Mouse (Mus musculus) ES-Bruce4 (cell line): ENCODE data around the gene Pcf11. TPM values are rescaled to one million over a fixed set of nuclear protein-coding genes. Genes with fewer than 3 reads are reported as not detected.

Experiments
- H3K27ac ChIP-seq: 2 replicates; pipeline ENCODE4 v1.5.1; 2012; ENCODE audit warnings: low read length, inconsistent platforms; ENCODE audit not compliant: insufficient read depth
- H3K27me3 ChIP-seq: 2 replicates; pipeline ENCODE4 v1.6.1; 2012; ENCODE audit warnings: mild to moderate bottlenecking, low read length, inconsistent platforms; ENCODE audit not compliant: control insufficient read depth, poor library complexity, insufficient read depth, severe bottlenecking
- H3K36me3 ChIP-seq: 2 replicates; pipeline ENCODE4 v1.6.1; 2012; ENCODE audit warnings: inconsistent platforms, mild to moderate bottlenecking, low read length, moderate library complexity; ENCODE audit not compliant: control insufficient read depth, poor library complexity, insufficient read depth, severe bottlenecking
- H3K4me1 ChIP-seq: one replicate; pipeline ENCODE4 v1.8.1; 2011; ENCODE audit warnings: low read length; ENCODE audit not compliant: control insufficient read depth, insufficient read depth
- H3K4me3 ChIP-seq: 2 replicates; pipeline ENCODE4 v1.5.1; 2011; ENCODE audit warnings: low read depth, mild to moderate bottlenecking, low read length
- H3K9ac ChIP-seq: 2 replicates; pipeline ENCODE4 v1.6.1; 2012; ENCODE audit warnings: low read depth, mild to moderate bottlenecking, inconsistent platforms; ENCODE audit not compliant: poor library complexity, severe bottlenecking
- H3K9me3 ChIP-seq: replicated peaks from 2 replicates; pipeline ENCODE4 v1.6.1; 2012; ENCODE audit warnings: mild to moderate bottlenecking, low read length, inconsistent platforms; ENCODE audit not compliant: control insufficient read depth, poor library complexity, insufficient read depth, severe bottlenecking
- CTCF ChIP-seq: IDR thresholded peaks from one replicate; pipeline ENCODE4 v1.8.1; 2011; ENCODE audit warnings: low read depth, low read length
- EP300 ChIP-seq: IDR thresholded peaks from 2 replicates; pipeline ENCODE4 v1.6.1; 2011; ENCODE audit warnings: low read depth, low read length; ENCODE audit not compliant: insufficient read depth
- POLR2A ChIP-seq: IDR thresholded peaks from one replicate; pipeline ENCODE4 v1.8.1; 2011; ENCODE audit warnings: low read length; ENCODE audit not compliant: insufficient read depth
- polyA plus RNA-seq: library from polyadenylated mRNA; stranded (reverse); fragments of >200 nt; gene quantifications from 2 replicates; pipeline ENCODE4 v1.2.4, GENCODE M21; 2011; ENCODE audit warnings: low read depth; ENCODE audit not compliant: missing spikeins, insufficient read depth, insufficient read length

The Pcf11 gene
- polyA plus RNA-seq, 1 experiment, result 63.2 TPM

DNA sequence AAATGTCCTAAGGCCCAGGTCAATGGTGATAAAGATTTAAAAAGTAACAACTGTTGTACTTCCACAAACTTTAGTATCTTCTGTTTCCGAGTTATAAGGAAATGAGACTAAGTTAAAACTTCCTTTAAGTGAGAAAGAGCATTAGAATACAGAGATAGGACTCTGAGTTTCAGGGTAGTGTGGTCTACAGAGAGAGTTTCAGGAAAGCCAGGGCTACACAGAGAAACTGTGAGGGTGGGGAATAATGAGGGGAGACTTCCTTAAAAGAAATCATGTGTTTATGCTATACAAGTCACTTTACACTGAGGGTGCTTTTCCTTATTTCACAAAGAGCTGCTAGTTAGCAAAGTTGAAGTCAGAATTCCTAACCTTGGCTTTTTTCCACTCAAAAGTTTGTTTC, 16.4 kb downstream of the Pcf11 start:
- Histone ChIP-seq H3K27ac (no peak overlapping the region), H3K4me1 (no peaks in the 10 kb centered on the region), H3K36me3 (peaks cover 45% of the 10 kb centered on the region), H3K4me3 (no peak overlapping the region), H3K9ac (no peak overlapping the region), H3K9me3 (no peaks in the 10 kb centered on the region), H3K27me3 (no peaks in the 10 kb centered on the region)
- TF ChIP-seq EP300 (no peak), POLR2A (no peak), CTCF (no peak)

DNA sequence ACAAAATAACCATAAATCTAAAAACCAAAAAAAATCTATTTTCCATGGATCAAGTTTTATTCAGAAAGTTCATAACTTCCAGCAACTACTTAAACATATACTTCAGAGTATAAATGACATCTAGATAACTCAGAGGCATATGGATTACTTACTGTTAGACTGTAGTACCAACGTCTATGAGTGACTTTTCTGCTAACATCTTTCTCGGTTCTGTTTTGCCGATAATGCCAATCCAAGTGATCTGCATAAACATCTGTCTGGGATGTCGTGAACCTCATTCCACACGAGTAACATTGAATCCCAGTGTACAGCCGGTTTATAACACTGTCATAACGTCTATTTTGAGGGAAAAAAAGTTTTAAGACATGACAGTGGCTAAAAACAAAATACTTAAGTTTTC, 21.9 kb downstream of the Pcf11 start:
- TF ChIP-seq EP300 (no peak), CTCF (no peak), POLR2A (no peak)
- H3K4me3 ChIP-seq, result no peak overlapping the region
- no peaks in the 10 kb centered on the region for H3K4me1 ChIP-seq
- peaks cover 44% of the 10 kb centered on the region for H3K36me3 ChIP-seq
- no peaks in the 10 kb centered on the region for H3K9me3 ChIP-seq
- H3K9ac ChIP-seq, result no peak overlapping the region
- H3K27ac ChIP-seq, result no peak overlapping the region
- H3K27me3 ChIP-seq, result no peaks in the 10 kb centered on the region

DNA sequence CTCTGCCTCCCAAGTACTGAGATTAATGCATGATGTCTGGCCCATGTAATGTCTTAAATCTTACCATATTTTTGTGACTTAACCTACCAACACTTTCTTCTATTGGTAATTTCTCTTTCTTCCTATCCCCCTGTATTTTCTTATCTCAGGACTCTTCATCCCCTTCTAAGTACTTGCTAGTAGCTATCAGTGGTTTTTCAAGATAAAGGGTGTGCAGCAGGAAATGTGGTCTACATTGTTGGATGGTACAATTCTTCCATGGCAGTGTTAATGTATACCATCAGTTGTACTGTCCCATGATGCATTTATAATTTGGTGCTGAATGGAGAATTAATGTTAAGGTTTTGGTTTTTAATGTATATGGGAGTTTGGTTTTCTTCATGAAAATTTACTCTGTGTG, 27.4 kb downstream of the Pcf11 start:
- Histone ChIP-seq H3K4me1 (no peaks in the 10 kb centered on the region), H3K27me3 (no peaks in the 10 kb centered on the region), H3K9me3 (no peaks in the 10 kb centered on the region), H3K9ac (no peak overlapping the region), H3K27ac (no peak overlapping the region), H3K36me3 (peaks cover 34% of the 10 kb centered on the region), H3K4me3 (no peak overlapping the region)
- TF ChIP-seq EP300, result no peak
- TF ChIP-seq POLR2A, result no peak
- TF ChIP-seq CTCF, result no peak

DNA sequence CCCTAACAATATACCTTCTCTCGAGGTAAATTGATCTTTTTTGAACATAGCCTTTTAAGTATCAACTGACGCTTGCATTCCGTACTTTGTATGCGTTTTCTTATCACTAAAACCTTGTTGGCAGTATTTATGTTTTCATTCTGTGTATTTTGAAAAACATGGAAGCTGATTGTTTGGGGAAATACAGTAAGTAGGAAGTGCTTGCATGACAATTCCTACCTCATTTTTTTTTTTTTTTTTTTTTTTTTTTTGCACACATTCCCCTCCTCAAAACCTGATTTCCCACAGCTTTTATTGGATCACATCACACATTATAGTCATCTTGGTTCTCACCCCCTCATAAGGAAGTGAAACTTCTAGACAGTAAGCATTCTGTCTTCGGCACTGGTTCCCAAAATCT, 31.7 kb downstream of the Pcf11 start:
- H3K36me3 ChIP-seq, result peaks cover 12% of the 10 kb centered on the region
- no peak overlapping the region for H3K4me3 ChIP-seq
- H3K27ac ChIP-seq, result no peak overlapping the region
- peak overlapping the region; percentile 64; the same call in 1 of the 2 replicates for H3K9ac ChIP-seq
- peaks cover 2% of the 10 kb centered on the region for H3K4me1 ChIP-seq
- TF ChIP-seq EP300 (no peak), CTCF (no peak), POLR2A (no peak)
- no peaks in the 10 kb centered on the region for H3K27me3 ChIP-seq
- H3K9me3 ChIP-seq, result no peaks in the 10 kb centered on the region

DNA sequence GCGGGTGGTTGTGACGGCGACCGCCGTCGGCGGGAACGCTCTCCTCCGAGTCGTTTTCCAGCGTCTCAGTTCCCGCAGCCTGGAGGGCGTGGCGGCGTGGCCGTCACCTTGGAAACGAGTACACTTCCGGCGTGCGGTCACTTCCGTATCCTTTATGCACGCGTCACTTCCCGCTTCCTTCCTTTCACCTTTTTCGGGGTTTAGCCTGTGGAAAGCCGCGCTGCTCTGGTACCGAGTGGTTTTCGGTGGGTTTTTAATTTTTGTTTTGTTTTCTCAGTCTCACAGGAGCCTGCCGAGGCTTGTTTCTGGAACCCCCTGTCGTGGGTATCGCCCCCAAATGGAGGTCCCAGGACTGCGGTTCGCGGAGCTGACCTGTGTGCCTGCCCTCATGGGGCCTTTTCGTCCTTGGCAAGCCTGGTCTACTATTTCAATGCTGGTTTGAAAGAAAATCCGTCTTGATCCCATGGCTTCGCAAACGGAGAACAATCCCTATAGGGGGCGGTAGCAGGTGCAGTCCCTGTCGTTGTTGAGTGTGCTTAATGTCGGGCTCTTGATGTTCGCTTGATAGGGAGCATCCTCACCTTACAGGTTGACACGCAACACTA, 32.6 kb downstream of the Pcf11 start, which contains the start of gene Ankrd42:
Ankrd42 (minus strand) TSS at position 122 of the 605 bp plus-strand sequence.
- TF ChIP-seq POLR2A (peak; percentile 8), EP300 (no peak), CTCF (no peak)
- Histone ChIP-seq H3K9me3 (no peaks in the 10 kb centered on the region), H3K4me3 (peak within 1 kb of the TSS; percentile 85), H3K27me3 (no peaks in the 10 kb centered on the region), H3K9ac (peak within 1 kb of the TSS; percentile 64), H3K27ac (no peak within 1 kb of the TSS), H3K36me3 (peaks cover 12% of the 10 kb centered on the region), H3K4me1 (peaks cover 2% of the 10 kb centered on the region)

DNA sequence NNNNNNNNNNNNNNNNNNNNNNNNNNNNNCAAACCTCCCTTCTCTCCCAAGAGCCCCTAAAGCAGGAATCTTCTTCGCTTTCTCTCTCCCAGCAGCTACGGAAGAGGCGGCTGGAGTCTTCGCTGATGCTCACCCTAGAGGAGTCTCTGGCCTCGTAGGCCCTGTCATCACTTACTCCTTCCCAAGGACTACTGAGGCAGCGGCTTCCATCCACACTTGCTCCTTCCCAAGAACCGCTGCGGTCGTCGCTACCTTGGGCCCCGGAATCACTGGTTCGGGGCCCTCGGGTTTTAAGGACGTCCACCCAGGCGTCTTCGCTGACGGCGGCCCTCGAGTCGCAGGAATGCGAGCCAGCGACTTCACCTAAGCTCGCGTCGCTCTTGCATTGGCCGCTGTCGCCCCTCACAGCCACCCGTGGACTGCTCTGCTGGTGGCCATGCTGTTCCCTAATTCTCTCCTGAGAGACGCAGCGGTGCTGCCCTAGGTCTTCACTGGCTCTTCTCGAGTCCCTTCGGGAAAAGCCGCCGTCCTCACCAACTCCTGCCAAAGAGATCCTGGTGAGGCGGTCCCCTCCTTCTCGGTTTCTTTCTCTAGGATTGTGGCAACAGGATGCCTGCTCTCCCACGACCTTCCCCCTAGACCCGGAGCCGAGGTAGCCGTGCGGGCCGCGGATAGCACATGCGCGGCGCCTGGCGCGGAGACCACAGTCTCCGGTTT, 33.3 kb downstream of the Pcf11 start:
- no peaks in the 10 kb centered on the region for H3K9me3 ChIP-seq
- no peak overlapping the region for H3K27ac ChIP-seq
- no peaks in the 10 kb centered on the region for H3K27me3 ChIP-seq
- peaks cover 12% of the 10 kb centered on the region for H3K36me3 ChIP-seq
- H3K4me3 ChIP-seq, result peak overlapping the region; percentile 85
- peaks cover 2% of the 10 kb centered on the region for H3K4me1 ChIP-seq
- TF ChIP-seq CTCF, result no peak
- H3K9ac ChIP-seq, result peak overlapping the region; percentile 64
